Mouse (Mus musculus): ENCODE data around the gene Abcc9. TPM values are rescaled to one million over a fixed set of nuclear protein-coding genes. Genes with fewer than 3 reads are reported as not detected.

The Abcc9 gene
- polyA plus RNA-seq, 1 experiment from 2014 or later: 4.9 TPM

DNA sequence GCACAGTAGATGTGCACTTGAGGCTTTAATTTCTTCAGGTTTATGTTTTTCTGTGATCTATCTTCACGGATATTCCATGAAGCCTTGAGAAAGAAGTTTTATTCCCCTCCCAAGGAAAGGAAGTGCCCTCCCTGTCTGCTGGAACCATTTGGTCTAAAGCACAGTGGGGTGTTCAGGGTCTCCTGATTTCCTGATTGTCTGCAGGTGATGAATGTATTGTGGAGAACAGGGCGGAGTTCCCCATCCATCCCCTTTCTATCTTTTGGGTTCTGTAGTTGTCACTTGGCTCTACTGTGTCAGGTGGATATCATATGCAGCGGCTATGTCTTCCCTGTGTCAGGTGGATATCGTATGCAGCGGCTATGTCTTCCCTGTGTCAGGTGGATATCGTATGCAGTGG, 39.6 kb upstream of the Abcc9 start:
- no peak for DNase-seq
- Histone ChIP-seq H3K9me3 (ENCODE audit: low read depth, low read length) (no peaks in the 10 kb centered on the region), H3K9ac (no peak overlapping the region), H3K4me2 (no peak overlapping the region), H3K27me3 (ENCODE audit: insufficient read depth, low read length) (no peaks in the 10 kb centered on the region), H3K27ac (ENCODE audit: low read depth) (no peak overlapping the region), H3K4me1 (ENCODE audit: insufficient read depth) (no peaks in the 10 kb centered on the region), H3K36me3 (ENCODE audit: insufficient read depth) (no peaks in the 10 kb centered on the region), H3K4me3 (ENCODE audit: low read depth, low read length) (no peak overlapping the region)
- WGBS: 79% methylated on average over 6 of the region's 6 CpGs
- ATAC-seq (ENCODE audit: insufficient read depth): no peak
- TF ChIP-seq CTCF (IDR thresholded peaks at IDR 0.05; ENCODE audit: low read depth): no peak

GRCm38 (mm10) chr6:142738637-142739036, 36.5 kb upstream of the Abcc9 start:
- WGBS: 61% methylated on average over 6 of the region's 6 CpGs

GRCm38 (mm10) chr6:142738225-142738624, 36.1 kb upstream of the Abcc9 start:
- Histone ChIP-seq H3K9me3 (ENCODE audit: low read depth, low read length) (no peaks in the 10 kb centered on the region), H3K4me3 (ENCODE audit: low read depth, low read length) (no peak overlapping the region), H3K27ac (ENCODE audit: low read depth) (no peak overlapping the region), H3K4me2 (no peak overlapping the region), H3K4me1 (ENCODE audit: insufficient read depth) (no peaks in the 10 kb centered on the region), H3K36me3 (ENCODE audit: insufficient read depth) (no peaks in the 10 kb centered on the region), H3K9ac (no peak overlapping the region), H3K27me3 (ENCODE audit: insufficient read depth, low read length) (no peaks in the 10 kb centered on the region)
- ATAC-seq (ENCODE audit: insufficient read depth): no peak
- DNase-seq: no peak
- WGBS: 79% methylated on average over 2 of the region's 2 CpGs
- TF ChIP-seq CTCF (IDR thresholded peaks at IDR 0.05; ENCODE audit: low read depth): no peak

More at GRCm38 (mm10) chr6:142738637-142739036, 36.5 kb upstream of the Abcc9 start:
- no peak overlapping the region for H3K27ac ChIP-seq (ENCODE audit: low read depth)
- no peak overlapping the region for H3K4me2 ChIP-seq
- H3K36me3 ChIP-seq (ENCODE audit: insufficient read depth): no peaks in the 10 kb centered on the region
- H3K4me3 ChIP-seq (ENCODE audit: low read depth, low read length): no peak overlapping the region
- no peak for TF ChIP-seq CTCF (IDR thresholded peaks at IDR 0.05; ENCODE audit: low read depth)
- no peak overlapping the region for H3K9ac ChIP-seq
- DNase-seq (no peak), ATAC-seq (ENCODE audit: insufficient read depth) (no peak)
- H3K27me3 ChIP-seq (ENCODE audit: insufficient read depth, low read length): no peaks in the 10 kb centered on the region
- no peaks in the 10 kb centered on the region for H3K4me1 ChIP-seq (ENCODE audit: insufficient read depth)
- no peaks in the 10 kb centered on the region for H3K9me3 ChIP-seq (ENCODE audit: low read depth, low read length)

DNA sequence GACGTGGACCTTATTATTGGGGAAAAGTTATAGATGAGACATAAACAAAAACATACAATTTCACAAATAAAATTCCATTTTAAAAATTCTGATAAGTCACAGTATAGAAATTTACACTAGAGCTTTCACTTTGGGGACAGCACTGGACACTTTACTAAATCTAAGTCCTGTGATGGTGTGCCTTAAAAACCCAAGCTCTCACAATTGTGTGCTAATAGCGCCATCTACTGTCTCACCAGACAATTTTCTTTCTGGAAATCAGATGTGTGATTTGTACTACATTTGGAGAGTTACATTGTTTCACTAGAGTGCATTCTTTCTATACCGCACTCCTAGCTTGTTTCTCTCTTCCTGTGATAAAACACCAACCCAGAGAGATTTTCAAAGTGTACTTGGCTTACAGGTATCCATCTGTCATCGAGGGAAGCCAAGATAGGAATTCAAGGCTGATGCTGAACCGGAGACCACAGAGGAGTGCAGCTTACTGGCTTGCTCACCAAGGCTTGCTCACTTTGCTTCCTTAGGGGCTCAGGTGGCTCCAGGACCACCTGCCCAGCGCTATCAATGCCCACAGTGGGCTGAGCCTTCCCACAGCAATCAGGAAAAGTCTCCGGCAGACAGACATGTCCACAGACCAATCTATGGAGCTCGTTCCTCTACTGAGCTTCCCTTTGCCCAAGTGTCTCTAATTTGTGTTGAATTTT, 33.3 kb upstream of the Abcc9 start:
- DNase-seq (peak; percentile 86), ATAC-seq (ENCODE audit: insufficient read depth) (peak; percentile 56)
- no peaks in the 10 kb centered on the region for H3K4me1 ChIP-seq (ENCODE audit: insufficient read depth)
- no peak overlapping the region for H3K4me2 ChIP-seq
- no peaks in the 10 kb centered on the region for H3K27me3 ChIP-seq (ENCODE audit: insufficient read depth, low read length)
- H3K27ac ChIP-seq (ENCODE audit: low read depth): no peak overlapping the region
- H3K4me3 ChIP-seq (ENCODE audit: low read depth, low read length): no peak overlapping the region
- H3K9me3 ChIP-seq (ENCODE audit: low read depth, low read length): no peaks in the 10 kb centered on the region
- peak; percentile 82 for TF ChIP-seq CTCF (IDR thresholded peaks at IDR 0.05; ENCODE audit: low read depth)
- 43% methylated on average over 8 of the region's 8 CpGs for WGBS
- H3K9ac ChIP-seq: no peak overlapping the region
- no peaks in the 10 kb centered on the region for H3K36me3 ChIP-seq (ENCODE audit: insufficient read depth)

DNA sequence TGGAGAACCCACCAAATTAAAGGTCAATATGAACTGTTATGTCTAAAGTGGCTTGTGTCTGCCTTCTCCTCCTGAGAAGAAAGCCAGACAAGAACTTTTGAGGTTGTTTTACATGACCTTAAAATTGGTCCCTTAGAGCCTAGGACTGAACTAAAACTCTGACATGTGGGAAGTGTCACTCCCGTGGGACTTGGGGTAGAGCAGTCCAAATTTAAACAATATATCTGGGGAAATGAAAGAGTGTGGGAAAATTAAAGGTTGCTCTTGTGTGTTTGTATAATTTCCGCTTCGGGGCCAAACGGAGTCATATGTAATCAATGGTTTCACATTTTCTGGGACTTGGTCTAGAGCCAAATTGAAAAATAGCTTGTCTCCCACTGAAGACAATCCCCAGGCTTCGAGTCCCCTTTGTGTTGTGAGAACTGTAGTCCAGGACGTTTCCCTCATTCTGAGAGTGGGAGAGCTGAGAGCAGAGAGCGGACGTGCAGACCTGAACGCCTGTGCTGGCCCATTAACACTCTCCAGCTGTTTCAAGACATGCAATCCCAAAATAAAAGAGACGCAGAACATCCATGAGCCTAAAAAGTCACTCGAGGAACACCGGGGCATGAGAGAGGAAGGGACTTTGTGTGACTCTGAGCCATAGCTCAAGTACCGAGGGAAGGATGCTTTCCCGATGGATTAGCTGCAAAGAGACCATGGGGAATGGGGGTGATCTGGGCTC, 30.6 kb upstream of the Abcc9 start:
- no peaks in the 10 kb centered on the region for H3K27me3 ChIP-seq (ENCODE audit: insufficient read depth, low read length)
- H3K9me3 ChIP-seq (ENCODE audit: low read depth, low read length): no peaks in the 10 kb centered on the region
- H3K9ac ChIP-seq: no peak overlapping the region
- no peak overlapping the region for H3K4me3 ChIP-seq (ENCODE audit: low read depth, low read length)
- H3K4me2 ChIP-seq: no peak overlapping the region
- 44% methylated on average over 14 of the region's 14 CpGs for WGBS
- H3K36me3 ChIP-seq (ENCODE audit: insufficient read depth): no peaks in the 10 kb centered on the region
- ATAC-seq (ENCODE audit: insufficient read depth) (peak; percentile 39), DNase-seq (peak; percentile 45)
- H3K4me1 ChIP-seq (ENCODE audit: insufficient read depth): no peaks in the 10 kb centered on the region
- TF ChIP-seq CTCF (IDR thresholded peaks at IDR 0.05; ENCODE audit: low read depth): no peak
- no peak overlapping the region for H3K27ac ChIP-seq (ENCODE audit: low read depth)

GRCm38 (mm10) chr6:142726032-142726431, 23.9 kb upstream of the Abcc9 start:
- no peaks in the 10 kb centered on the region for H3K27me3 ChIP-seq (ENCODE audit: insufficient read depth, low read length)
- no peak for ATAC-seq (ENCODE audit: insufficient read depth)
- H3K4me1 ChIP-seq (ENCODE audit: insufficient read depth): no peaks in the 10 kb centered on the region
- H3K4me3 ChIP-seq (ENCODE audit: low read depth, low read length): no peak overlapping the region
- H3K27ac ChIP-seq (ENCODE audit: low read depth): no peak overlapping the region
- no peak for DNase-seq
- TF ChIP-seq CTCF (IDR thresholded peaks at IDR 0.05; ENCODE audit: low read depth): no peak
- H3K36me3 ChIP-seq (ENCODE audit: insufficient read depth): no peaks in the 10 kb centered on the region
- no peak overlapping the region for H3K9ac ChIP-seq
- 77% methylated on average over 4 of the region's 4 CpGs for WGBS
- no peaks in the 10 kb centered on the region for H3K9me3 ChIP-seq (ENCODE audit: low read depth, low read length)
- no peak overlapping the region for H3K4me2 ChIP-seq

DNA sequence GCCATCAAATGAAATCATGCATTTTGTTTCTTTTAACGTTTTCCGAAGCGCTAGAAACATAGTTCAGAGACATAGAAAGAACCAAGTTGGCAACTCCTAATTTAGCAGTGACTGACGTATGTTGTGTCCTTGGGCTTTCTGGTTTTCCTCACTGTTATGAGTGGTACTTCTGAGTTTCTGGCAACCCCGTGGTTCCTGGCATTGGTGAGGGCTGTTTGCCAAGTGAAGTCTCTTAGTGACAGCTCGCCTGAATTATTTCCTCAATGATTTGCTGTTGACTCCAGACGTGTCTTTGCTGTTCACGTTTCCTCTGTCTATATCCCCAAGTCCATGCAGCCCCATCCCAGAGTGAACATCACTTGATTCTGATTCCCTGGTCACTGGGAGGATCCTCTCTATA, 19.6 kb upstream of the Abcc9 start:
- WGBS: 71% methylated on average over 8 of the region's 8 CpGs
- H3K27ac ChIP-seq (ENCODE audit: low read depth): no peak overlapping the region
- H3K36me3 ChIP-seq (ENCODE audit: insufficient read depth): no peaks in the 10 kb centered on the region
- H3K9ac ChIP-seq: no peak overlapping the region
- TF ChIP-seq CTCF (IDR thresholded peaks at IDR 0.05; ENCODE audit: low read depth): no peak
- ATAC-seq (ENCODE audit: insufficient read depth): no peak
- no peaks in the 10 kb centered on the region for H3K9me3 ChIP-seq (ENCODE audit: low read depth, low read length)
- no peak overlapping the region for H3K4me2 ChIP-seq
- no peaks in the 10 kb centered on the region for H3K4me1 ChIP-seq (ENCODE audit: insufficient read depth)
- no peak for DNase-seq
- no peak overlapping the region for H3K4me3 ChIP-seq (ENCODE audit: low read depth, low read length)
- no peaks in the 10 kb centered on the region for H3K27me3 ChIP-seq (ENCODE audit: insufficient read depth, low read length)
